Mouse (Mus musculus) T-helper 1 cell (primary cell): ENCODE data around the gene Fam8a1.

Experiments
- in situ Hi-C: fragments of 300-600 bp; cut with MboI, MseI; formaldehyde crosslinking; loops from one replicate; pipeline ENCODE4 v1.15.1; 2025; ENCODE audit warnings: high pct_unique_total_duplicates

Fam8a1 gene

DNA sequence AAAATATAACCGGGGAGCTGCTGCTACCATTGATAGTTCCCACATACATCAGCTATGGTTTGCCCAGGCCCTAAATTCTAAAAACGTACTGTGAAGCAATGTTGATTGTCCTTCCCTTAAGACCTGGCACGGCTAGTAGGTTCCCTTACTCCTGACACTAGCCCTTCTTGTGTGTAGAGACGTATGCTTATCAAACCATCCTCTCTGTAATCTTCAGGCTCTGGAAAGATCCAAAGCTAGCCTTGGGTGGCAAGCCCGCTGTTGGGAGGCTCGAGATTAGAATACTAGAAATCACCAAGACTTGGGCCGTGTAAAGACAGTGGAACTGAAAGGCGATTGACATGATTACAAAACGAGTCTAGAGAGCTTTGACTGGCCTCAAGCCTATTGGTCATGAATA lies 1.2 kb downstream of the Fam8a1 start:
- in situ Hi-C loops: no loop called here

- in situ Hi-C loops: no loop called here
Measured at GRCm38 (mm10) chr13:46674601-46675000, 5.3 kb downstream of the Fam8a1 start.

GRCm38 (mm10) chr13:46677721-46678120 lies 8.4 kb downstream of the Fam8a1 start:
- in situ Hi-C loops: loop anchor here (5.0 kb wide), 1 partner anchor 355 kb away; no protein-coding TSS in a partner anchor

- in situ Hi-C loops: loop anchor here (5.0 kb wide), 1 partner anchor 34 kb away; no protein-coding TSS in a partner anchor
Measured at GRCm38 (mm10) chr13:46682921-46683320, 13.6 kb downstream of the Fam8a1 start.

- in situ Hi-C loops: loop anchor here (5.0 kb wide), 1 partner anchor 34 kb away; no protein-coding TSS in a partner anchor
Measured at GRCm38 (mm10) chr13:46683370-46683769, 14.0 kb downstream of the Fam8a1 start.

- in situ Hi-C loops: no loop called here
Measured at GRCm38 (mm10) chr13:46690559-46691241, 21.4 kb downstream of the Fam8a1 start.

DNA sequence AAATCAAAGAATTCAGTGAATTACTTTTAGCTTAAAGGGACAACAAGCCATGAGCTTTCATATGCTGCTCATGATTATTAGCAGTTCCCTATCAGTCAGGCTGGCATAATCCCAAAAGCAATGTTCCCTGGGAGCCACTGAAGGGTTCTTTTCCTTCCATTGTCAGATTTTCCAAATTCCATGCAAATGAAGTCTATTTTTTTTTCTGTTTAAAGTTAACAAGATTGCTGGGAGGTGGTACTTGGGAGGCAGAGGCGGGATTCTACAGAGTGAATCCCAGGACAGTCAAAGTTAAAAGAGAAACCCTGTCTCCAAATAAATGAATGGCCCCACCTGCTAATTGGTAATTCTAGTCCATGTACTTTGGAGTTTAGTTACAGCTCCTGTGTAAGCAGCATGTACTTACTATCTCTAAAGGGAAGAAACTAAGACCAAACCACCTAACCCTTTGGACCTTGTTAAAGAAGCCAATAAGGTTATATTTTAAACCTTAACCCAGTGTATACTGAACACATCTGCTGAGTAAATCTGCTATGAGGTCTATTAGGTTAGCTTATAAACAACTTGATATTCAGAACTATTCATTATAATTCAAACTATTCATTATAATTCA lies 26.1 kb downstream of the Fam8a1 start:
- in situ Hi-C loops: no loop called here

DNA sequence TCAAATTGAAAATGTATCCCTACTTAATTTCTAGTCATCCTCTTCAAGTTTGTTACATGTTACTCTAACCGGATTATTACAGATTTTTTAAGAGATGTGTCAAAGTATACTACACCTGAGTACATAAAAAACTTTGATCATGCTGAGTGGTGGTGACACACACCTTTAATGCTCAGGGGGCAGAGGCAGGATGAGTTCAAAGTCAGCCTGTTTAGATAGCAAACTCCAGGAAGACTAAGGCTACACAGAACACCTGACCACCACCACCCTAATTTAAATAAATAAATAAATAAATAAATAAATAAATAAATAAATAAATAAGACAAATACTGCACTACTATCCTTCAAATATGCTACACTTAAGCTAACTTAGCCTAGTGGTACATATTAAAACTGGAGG lies 26.6 kb downstream of the Fam8a1 start:
- in situ Hi-C loops: no loop called here

GRCm38 (mm10) chr13:46696788-46697187 lies 27.5 kb downstream of the Fam8a1 start:
- in situ Hi-C loops: no loop called here

GRCm38 (mm10) chr13:46699372-46699771 lies 30.1 kb downstream of the Fam8a1 start:
- in situ Hi-C loops: no loop called here

GRCm38 (mm10) chr13:46701486-46701885 lies 32.2 kb downstream of the Fam8a1 start:
- in situ Hi-C loops: no loop called here

GRCm38 (mm10) chr13:46703138-46703537 lies 33.8 kb downstream of the Fam8a1 start:
- in situ Hi-C loops: no loop called here

DNA sequence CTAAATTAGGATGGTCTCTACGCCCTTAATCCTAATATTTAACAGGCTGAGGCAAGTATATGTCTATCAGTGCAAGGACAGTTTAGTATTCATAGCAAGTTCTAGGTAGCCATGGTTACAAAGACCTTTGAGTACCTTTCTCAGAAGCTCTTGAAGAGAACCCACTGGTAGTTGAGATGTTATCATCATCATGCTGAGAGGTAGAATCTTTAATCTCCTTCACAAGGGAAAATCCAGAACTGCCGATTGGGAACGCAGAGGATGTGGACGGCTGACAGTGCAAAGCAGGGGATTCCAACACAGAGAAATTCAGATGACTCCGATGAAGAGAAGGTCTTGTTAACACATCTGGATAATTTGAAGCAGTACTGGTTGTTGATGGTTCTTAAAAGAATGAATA lies 44.2 kb downstream of the Fam8a1 start:
- in situ Hi-C loops: no loop called here

DNA sequence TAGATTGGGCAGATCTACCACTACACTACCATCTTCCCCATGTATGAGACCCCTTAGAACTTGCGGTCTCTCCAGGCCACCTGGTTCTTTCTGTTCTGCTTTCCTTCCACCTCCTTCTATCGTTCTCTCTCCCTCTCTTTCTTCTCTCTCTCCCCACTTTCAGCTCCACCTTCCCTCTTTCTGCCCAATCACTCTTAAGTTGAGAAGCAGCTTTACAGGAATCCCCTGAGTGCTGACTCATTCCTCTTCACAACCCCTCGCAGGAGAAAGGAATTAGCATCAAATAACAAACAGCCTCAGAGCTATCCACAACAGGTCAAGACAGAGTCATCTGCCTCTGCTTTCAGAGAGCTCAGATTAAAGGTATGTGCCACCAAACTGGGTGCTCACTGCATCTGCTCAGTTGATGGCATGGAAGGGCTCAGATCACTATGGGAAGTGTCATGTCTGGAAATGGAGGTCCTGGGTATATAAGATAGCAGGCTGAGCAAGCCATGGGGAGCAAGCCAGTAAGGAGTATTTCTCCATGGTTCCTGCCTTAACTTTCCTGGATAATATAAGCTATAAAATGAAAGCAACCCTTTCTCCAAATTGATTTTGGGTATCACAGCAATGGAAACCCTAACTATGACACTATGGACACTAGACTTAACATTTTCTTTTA lies 46.8 kb downstream of the Fam8a1 start:
- in situ Hi-C loops: loop anchor here (5.0 kb wide), 1 partner anchor 34 kb away; no protein-coding TSS in a partner anchor

GRCm38 (mm10) chr13:46718893-46719400 lies 49.6 kb downstream of the Fam8a1 start:
- in situ Hi-C loops: loop anchor here (5.0 kb wide), 1 partner anchor 37 kb away; no protein-coding TSS in a partner anchor

GRCm38 (mm10) chr13:46721009-46721408 lies 51.7 kb downstream of the Fam8a1 start:
- in situ Hi-C loops: no loop called here

- in situ Hi-C loops: no loop called here
Measured at GRCm38 (mm10) chr13:46724371-46724770, 55.0 kb downstream of the Fam8a1 start.

DNA sequence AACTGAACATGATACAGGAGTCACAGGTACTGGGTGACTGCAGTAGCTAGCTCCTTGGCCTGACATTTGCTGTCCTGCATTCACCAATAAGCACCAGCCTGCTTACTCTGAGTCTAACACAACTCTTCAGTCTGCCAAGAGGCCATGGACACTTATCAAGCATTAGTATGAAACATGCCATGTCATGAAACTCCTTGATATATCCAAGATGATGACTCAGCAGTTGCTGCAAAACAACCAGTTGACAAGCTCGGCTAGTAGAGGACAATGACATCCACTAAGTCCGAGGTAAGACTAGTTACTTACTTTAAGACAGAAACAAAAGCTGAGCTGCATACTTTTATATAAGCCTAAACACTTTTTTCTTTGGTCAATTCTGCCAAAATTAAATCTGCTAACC lies 55.9 kb downstream of the Fam8a1 start:
- in situ Hi-C loops: no loop called here

- in situ Hi-C loops: no loop called here
Measured at GRCm38 (mm10) chr13:46726288-46727037, 57.1 kb downstream of the Fam8a1 start.

DNA sequence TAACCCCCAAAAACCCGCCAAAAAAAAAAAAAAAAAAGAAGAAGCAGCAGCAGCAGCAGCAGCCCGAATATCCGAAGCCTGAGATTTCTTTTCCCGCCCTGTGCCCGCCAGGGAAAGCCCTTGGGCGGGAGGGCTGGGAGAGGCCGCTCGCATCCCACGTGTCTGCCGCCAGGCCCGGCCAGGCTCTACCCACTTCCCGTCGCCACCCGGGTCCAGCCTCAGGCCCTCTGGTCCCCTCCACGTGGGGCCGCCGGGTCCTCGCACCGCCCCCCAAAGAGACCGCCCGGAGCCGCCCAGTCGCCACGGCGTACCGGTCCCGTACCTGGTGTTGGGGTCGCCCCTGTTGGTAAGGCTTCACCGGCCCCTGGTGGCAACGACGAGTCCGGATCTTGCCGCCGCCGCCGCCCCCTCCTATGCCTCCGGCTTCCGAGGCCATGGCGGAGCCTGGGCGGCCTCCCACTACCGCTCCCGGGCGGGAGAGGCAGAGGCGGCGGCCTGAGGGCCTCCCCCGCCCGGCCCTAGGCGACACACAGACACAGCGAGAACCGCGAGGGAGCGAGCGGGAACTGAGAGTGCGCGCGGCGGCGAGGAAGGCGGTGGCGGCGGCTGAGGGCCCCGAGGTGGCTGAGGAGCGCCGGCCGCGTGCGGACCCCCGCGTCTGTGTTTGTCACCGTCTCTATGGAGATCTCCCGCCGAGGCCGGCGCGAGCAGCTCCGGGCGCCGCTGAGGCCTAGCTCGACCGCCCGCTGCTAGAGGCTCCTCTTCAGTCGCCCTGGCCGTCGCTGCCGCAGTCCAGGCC lies 57.9 kb downstream of the Fam8a1 start:
- in situ Hi-C loops: no loop called here
